In genomic region chr11:93968848-93969128, GRCm38 (mm10) we compare ENCODE assay signal across 8 mouse cellular contexts. TPM values are rescaled to one million over a fixed set of nuclear protein-coding genes. Genes with fewer than 3 reads are reported as not detected.
DNase-seq lines count a peak whose midpoint lies in the region; ATAC-seq and TF ChIP-seq lines count a peak whose summit lies in the region.

No protein-coding gene starts in this region.

- peak overlapping the region; percentile 48 for H3K4me3 ChIP-seq in heart, adult 2 months
- H3K4me3 ChIP-seq in testis, adult 2 months (ENCODE audit: control insufficient read depth, low read depth, low read length): peak overlapping the region; percentile 97; the same call in 1 of the 2 replicates
- peak overlapping the region; percentile 83 for H3K4me3 ChIP-seq in liver, embryonic 13.5 days (replicated peaks)

- no peak for TF ChIP-seq POLR2A in heart, adult 2 months (IDR thresholded peaks at IDR 0.05; ENCODE audit: insufficient read depth, low read depth, low read length)
- no peak for TF ChIP-seq POLR2A in testis, adult 2 months (IDR thresholded peaks at IDR 0.05; ENCODE audit: control insufficient read depth, low read depth, low read length)

- 0 out of 2 replicates have a peak, but pooled peaks cover 1% of the 10 kb centered on the region for H3K79me2 ChIP-seq in heart, adult 2 months (replicated peaks; ENCODE audit: control insufficient read depth, insufficient read depth, low read length)

- ATAC-seq in liver, embryonic 13.5 days (ENCODE audit: low read depth): no peak

- H3K4me2 ChIP-seq in liver, embryonic 13.5 days: peak overlapping the region; percentile 89

- peak overlapping the region; percentile 35; the same call in 1 of the 2 replicates for H3K9ac ChIP-seq in heart, adult 2 months (ENCODE audit: low read depth, low read length)
- H3K9ac ChIP-seq in liver, embryonic 13.5 days: peak overlapping the region; percentile 85

- H3K36me3 ChIP-seq in heart, adult 2 months (ENCODE audit: control insufficient read depth, insufficient read depth, low read length): no peaks in the 10 kb centered on the region
- H3K36me3 ChIP-seq in testis, adult 2 months (ENCODE audit: control insufficient read depth, insufficient read depth, low read length): no peaks in the 10 kb centered on the region; the same call in 1 of the 2 replicates
- H3K36me3 ChIP-seq in liver, embryonic 13.5 days: peaks cover 22% of the 10 kb centered on the region

- DNase-seq in heart, adult 2 months: no peak
- no peak for DNase-seq in heart, adult 8-10 months (ENCODE audit: low spot score)
- DNase-seq in testis, postnatal 14 days (ENCODE audit: low spot score): no peak
- no peak for DNase-seq in liver, embryonic 13.5 days
- no peak for DNase-seq in c-Kit-positive CD71-positive TER-119-positive erythroid progenitor cells, embryonic 14.5 days (ENCODE audit: low spot score)
- no peak for DNase-seq in ovary, postnatal 36 days (ENCODE audit: low spot score)
- no peak for DNase-seq in ovary, adult 18-20 months (ENCODE audit: low spot score)

- no peak for TF ChIP-seq CTCF in heart, adult 2 months (IDR thresholded peaks at IDR 0.05)
- no peak for TF ChIP-seq CTCF in testis, adult 2 months (IDR thresholded peaks at IDR 0.05; ENCODE audit: control insufficient read depth, insufficient read depth, insufficient replicate concordance, low read depth, low read length)

- no peaks in the 10 kb centered on the region for H3K9me3 ChIP-seq in liver, embryonic 13.5 days (replicated peaks)

- peaks cover 4% of the 10 kb centered on the region for H3K4me1 ChIP-seq in heart, adult 2 months (ENCODE audit: control insufficient read depth, insufficient read depth, low read length)
- no peaks in the 10 kb centered on the region; the same call in none of the 2 replicates for H3K4me1 ChIP-seq in testis, adult 2 months (ENCODE audit: control insufficient read depth, insufficient read depth, low read length)
- peaks cover 29% of the 10 kb centered on the region for H3K4me1 ChIP-seq in liver, embryonic 13.5 days (replicated peaks)

- WGBS in heart, adult 2 months: 24% methylated on average over 6 of the region's 6 CpGs
- 31% methylated on average over 6 of the region's 6 CpGs for WGBS in liver, embryonic 13.5 days (ENCODE audit: insufficient replicate concordance)

- peak overlapping the region; percentile 92 for H3K27ac ChIP-seq in heart, adult 2 months
- no peak overlapping the region for H3K27ac ChIP-seq in testis, adult 2 months (ENCODE audit: control insufficient read depth, insufficient read depth, low read depth, low read length)
- H3K27ac ChIP-seq in liver, embryonic 13.5 days: peak overlapping the region; percentile 76

- intact Hi-C loops in heart, adult 2 months (cut with DNase I): loop anchor here (1.0 to 5.0 kb wide), 6 partner anchors 12 to 244 kb away; partner anchors contain the start of genes Nme2 and Tob1

- H3K27me3 ChIP-seq in heart, adult 2 months (ENCODE audit: control insufficient read depth, insufficient read depth, low read length): no peaks in the 10 kb centered on the region
- no peaks in the 10 kb centered on the region for H3K27me3 ChIP-seq in testis, adult 2 months (ENCODE audit: control insufficient read depth, insufficient read depth, low read length)
- H3K27me3 ChIP-seq in liver, embryonic 13.5 days: no peaks in the 10 kb centered on the region

- TF ChIP-seq EP300 in heart, adult 2 months (IDR thresholded peaks at IDR 0.05; ENCODE audit: insufficient read depth, low read depth, low read length): no peak

RNA-seq across cellular contexts. Expression of gene Nme1, which starts 0.5 kb away (rescaled TPM):
- 10 to 100 TPM; 13.9 to 19.7 TPM for total RNA-seq in heart, adult 2 months (2021)
- polyA plus RNA-seq in heart, adult 2 months (2012; rRNA removed): 32.4 and 35.2 TPM in 2 replicates
- total RNA-seq in heart, adult 8-10 months (2022): 10 to 100 TPM in 3 of 4 experiments, 1 to 10 TPM in 1; 8.3 to 15.9 (median 12.6) TPM
- polyA plus RNA-seq in testis, adult 2 months (2012; rRNA removed): 51.5 and 54.6 TPM in 2 replicates
- polyA plus RNA-seq in liver, embryonic 13.5 days (2015; fragmentation: Nextera tagmentation; extraction: Ambion mirVana): 177 and 207 TPM in 2 replicates

RNA-seq across cellular contexts. Expression of gene Gm20390, which starts 0.7 kb away (rescaled TPM):
- 10 to 100 TPM in 1 of 2 experiments, 1 to 10 TPM in 1; 7.4 to 11.4 TPM for total RNA-seq in heart, adult 2 months (2021)
- polyA plus RNA-seq in heart, adult 2 months (2012; rRNA removed): 10.5 and 11.1 TPM in 2 replicates
- total RNA-seq in heart, adult 8-10 months (2022): 10 to 100 TPM; 11.7 to 17.8 (median 12.5) TPM
- polyA plus RNA-seq in testis, adult 2 months (2012; rRNA removed): 17.1 and 19.8 TPM in 2 replicates
- polyA plus RNA-seq in liver, embryonic 13.5 days (2015; fragmentation: Nextera tagmentation; extraction: Ambion mirVana): 247 and 263 TPM in 2 replicates

RNA-seq across cellular contexts. Expression of gene Nme2, which starts 12.7 kb away (rescaled TPM):
- 1,000 to 10,000 TPM in 1 of 2 experiments, 100 to 1,000 TPM in 1; 935 to 1,129 TPM for total RNA-seq in heart, adult 2 months (2021)
- polyA plus RNA-seq in heart, adult 2 months (2012; rRNA removed): 469 and 474 TPM in 2 replicates
- total RNA-seq in heart, adult 8-10 months (2022): 1,000 to 10,000 TPM; 1,051 to 1,128 (median 1,108) TPM
- polyA plus RNA-seq in testis, adult 2 months (2012; rRNA removed): 52.8 and 55.1 TPM in 2 replicates
- polyA plus RNA-seq in liver, embryonic 13.5 days (2015; fragmentation: Nextera tagmentation; extraction: Ambion mirVana): 81.5 and 82.6 TPM in 2 replicates

RNA-seq across cellular contexts. Expression of gene Spag9, which starts 27.1 kb away (rescaled TPM):
- total RNA-seq in heart, adult 2 months (2021): 100 to 1,000 TPM; 131 to 155 TPM
- polyA plus RNA-seq in heart, adult 2 months (2012; rRNA removed): 23.9 and 40.7 TPM in 2 replicates
- 100 to 1,000 TPM; 141 to 155 (median 148) TPM for total RNA-seq in heart, adult 8-10 months (2022)
- polyA plus RNA-seq in testis, adult 2 months (2012; rRNA removed): 17.7 and 18.8 TPM in 2 replicates
- polyA plus RNA-seq in liver, embryonic 13.5 days (2015; fragmentation: Nextera tagmentation; extraction: Ambion mirVana): 9.1 and 10.0 TPM in 2 replicates

Comparison
In these comparisons a context has a peak if more than half of its experiments do, and no peak if none do; other contexts are left out.
1. RNA of gene Gm20390, which starts 0.7 kb away (polyA plus RNA-seq): 247 to 263 TPM in liver, embryonic 13.5 days; 17.1 to 19.8 TPM in testis, adult 2 months and 10.5 to 11.1 TPM in heart, adult 2 months; every median in the first group is over 10 times any median in the second.
2. Peak in every context shown above with its lines, with median percentiles within 50 percentile points of each other: H3K4me3 ChIP-seq.